Mouse (Mus musculus) subcutaneous adipose tissue, adult 2 months (tissue): ENCODE results near the gene Tox4. TPM values are rescaled to one million over a fixed set of nuclear protein-coding genes. Genes with fewer than 3 reads are reported as not detected.

Source experiments
- polyA plus RNA-seq: library from polyadenylated mRNA; depleted of rRNA; stranded (reverse); fragments of >200 nt; gene quantifications from 2 replicates; pipeline ENCODE4 v1.2.3, GENCODE M21; 2012; ENCODE audit warnings: low replicate concordance; rRNA removed

Gene Tox4
- 31.8 and 44.0 TPM in 2 replicates for polyA plus RNA-seq

DNA sequence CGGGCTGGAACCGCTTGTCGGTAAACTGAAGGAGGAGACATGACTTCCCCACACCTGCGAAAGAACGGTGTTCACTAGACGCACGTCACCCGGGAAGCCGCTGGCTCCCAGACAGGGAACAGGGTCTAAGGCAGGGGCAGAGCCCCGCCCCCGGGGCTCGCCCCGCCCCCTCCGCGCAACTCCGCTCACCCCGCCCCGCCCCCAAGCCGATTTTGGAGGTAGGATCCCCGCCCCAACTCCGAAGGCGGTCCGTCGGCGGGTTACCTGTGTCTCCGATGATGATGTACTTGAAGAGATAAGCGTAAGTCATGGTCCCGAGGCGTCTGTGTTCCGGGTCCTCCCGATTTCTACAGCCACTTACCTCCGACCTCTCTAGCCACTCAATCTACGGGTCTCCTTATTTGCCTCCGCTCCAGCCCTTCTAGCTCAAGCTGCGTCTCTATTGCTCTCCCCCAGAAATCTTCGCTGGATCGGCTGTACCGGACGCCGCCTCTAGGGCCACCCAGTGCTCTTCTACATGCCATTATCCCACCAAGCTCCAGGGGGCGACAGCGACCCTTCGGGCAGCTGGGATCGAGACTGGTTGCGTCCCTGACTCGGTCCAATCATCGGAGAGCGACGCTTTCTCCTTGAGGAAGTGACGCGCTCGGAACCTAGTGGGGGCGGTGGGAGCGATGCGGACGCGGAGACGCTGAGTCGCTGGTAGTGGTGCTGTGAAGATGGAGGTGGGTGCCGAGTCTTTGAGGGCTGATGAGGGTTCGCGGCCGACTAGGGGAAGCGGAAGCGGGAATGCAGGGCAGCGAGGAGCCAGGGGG, at the start of gene Tox4, which contains the start of gene Rab2b:
Gene Tox4, plus strand, starts transcription at position 215 of the 815 bp plus-strand sequence.
Gene Rab2b, minus strand, starts transcription at position 614 of the 815 bp plus-strand sequence.

GRCm38 (mm10) chr14:52257484-52258213, 21.3 kb upstream of the Tox4 start, which contains the start of gene Chd8:
Gene Chd8, minus strand, starts transcription at chr14:52257780.

DNA sequence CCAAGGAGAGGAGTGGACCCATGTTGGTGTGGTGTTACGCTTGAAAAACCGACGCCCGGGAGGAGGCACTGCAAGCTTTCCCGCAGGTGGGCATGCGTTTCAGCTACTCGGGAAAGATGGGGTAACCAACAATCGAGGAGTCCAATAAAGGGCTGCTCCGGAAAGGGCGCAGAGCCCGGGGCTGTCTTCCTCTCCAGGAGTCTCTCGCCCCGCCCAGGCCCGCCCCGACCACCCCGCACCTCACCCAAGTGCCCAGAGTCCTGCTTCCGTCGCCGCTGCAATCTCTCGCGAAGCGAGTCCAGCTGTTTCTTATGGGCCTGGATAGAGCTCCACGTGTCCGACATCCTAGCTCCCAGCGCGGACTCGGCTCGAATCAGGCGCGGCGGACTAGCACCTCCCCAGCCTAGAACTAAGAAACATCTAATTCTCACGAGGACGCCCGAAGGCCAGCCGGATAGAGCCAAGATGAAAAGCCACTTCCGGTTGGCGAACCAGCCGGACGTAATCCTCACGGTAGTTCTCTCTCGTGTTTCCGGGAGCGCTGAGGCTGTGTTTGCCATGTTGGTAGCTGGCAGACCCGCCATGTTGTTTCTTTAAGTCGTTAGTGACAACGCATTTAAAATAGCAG, 25.8 kb downstream of the Tox4 start, which contains the start of gene Mettl3:
Gene Mettl3, minus strand, starts transcription at position 485 of the 628 bp plus-strand sequence.

DNA sequence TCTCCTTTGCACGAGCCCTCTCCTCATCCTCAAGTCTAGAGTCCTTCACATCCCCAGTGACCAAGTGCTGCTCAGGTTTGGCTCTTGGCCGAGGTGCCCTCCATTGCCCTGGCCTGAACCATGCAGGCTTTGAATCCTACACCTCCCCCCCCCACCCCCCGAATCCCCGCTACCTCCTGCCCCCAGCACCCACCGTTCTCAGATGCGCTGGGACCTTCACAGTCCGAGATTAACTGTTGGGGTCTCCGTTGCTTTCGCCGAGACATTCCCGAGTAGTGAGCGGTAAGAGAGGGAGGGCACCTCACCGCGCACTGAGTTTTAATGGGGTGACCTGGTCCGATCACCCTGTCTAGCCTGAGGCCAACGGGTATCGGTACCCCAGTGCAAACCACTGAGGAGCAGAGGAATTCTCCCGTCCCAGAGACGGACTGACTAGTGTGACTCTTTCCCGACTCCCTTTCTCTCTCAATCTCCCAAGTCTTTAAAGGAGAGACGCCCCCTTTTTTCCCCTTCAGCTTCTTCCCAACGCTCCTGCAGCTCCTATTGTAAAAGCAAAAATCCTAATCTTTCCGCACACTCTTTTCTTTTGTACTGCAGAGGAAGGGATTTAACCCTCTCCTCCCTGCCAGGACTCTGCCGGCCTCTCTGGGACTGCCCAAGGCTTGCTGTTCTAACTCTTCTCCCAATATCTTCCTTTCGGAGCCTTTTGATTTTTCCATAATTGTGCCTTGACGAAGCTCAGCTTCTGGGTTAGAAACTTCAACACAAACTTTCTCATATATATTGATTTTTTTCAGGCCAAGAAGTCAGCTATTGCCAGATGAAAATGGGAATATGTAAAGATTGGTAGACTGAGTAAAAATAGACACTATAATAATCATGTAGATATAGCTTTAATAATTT, 49.2 kb downstream of the Tox4 start, which contains the start of gene Sall2:
Gene Sall2, minus strand, starts transcription at position 853 of the 903 bp plus-strand sequence.

Other genes starting within 250 kb of the Tox4 start
- gene Olfr221, start 236.7 kb upstream of the Tox4 start, polyA plus RNA-seq = not detected in 2 replicates
- 56.3 and 109 TPM in 2 replicates for gene Hnrnpc, start 175.1 kb upstream of the Tox4 start, polyA plus RNA-seq
- 1.0 and 2.4 TPM in 2 replicates for gene Rpgrip1, start 168.4 kb upstream of the Tox4 start, polyA plus RNA-seq
- 8.7 and 17.8 TPM in 2 replicates for gene Supt16, start 81.7 kb upstream of the Tox4 start, polyA plus RNA-seq
- gene Chd8, start 21.4 kb upstream of the Tox4 start, polyA plus RNA-seq = 26.5 and 40.1 TPM in 2 replicates
- gene Rab2b, start 399 bp downstream of the Tox4 start, polyA plus RNA-seq = 16.9 and 18.2 TPM in 2 replicates
- 16.8 and 29.3 TPM in 2 replicates for gene Mettl3, start 26.0 kb downstream of the Tox4 start, polyA plus RNA-seq
- 2.9 and 15.6 TPM in 2 replicates for gene Sall2, start 49.6 kb downstream of the Tox4 start, polyA plus RNA-seq
- gene Olfr1513, start 77.3 kb downstream of the Tox4 start, polyA plus RNA-seq = not detected in 2 replicates
- gene Olfr1512, start 100.0 kb downstream of the Tox4 start, polyA plus RNA-seq = not detected in 2 replicates
- not detected in 2 replicates for gene Olfr1511, start 118.2 kb downstream of the Tox4 start, polyA plus RNA-seq
- gene Olfr1510, start 135.2 kb downstream of the Tox4 start, polyA plus RNA-seq = not detected in 2 replicates
- gene Olfr1509, start 163.8 kb downstream of the Tox4 start, polyA plus RNA-seq = not detected in 2 replicates
- 0.03 TPM in 1 of 2 replicates, not detected in the other for gene Olfr1508, start 188.3 kb downstream of the Tox4 start, polyA plus RNA-seq
- not detected in 2 replicates for gene Olfr1507, start 216.6 kb downstream of the Tox4 start, polyA plus RNA-seq